Comparison of ENCODE assay signal across 10 mouse cellular contexts in the genomic region with DNA sequence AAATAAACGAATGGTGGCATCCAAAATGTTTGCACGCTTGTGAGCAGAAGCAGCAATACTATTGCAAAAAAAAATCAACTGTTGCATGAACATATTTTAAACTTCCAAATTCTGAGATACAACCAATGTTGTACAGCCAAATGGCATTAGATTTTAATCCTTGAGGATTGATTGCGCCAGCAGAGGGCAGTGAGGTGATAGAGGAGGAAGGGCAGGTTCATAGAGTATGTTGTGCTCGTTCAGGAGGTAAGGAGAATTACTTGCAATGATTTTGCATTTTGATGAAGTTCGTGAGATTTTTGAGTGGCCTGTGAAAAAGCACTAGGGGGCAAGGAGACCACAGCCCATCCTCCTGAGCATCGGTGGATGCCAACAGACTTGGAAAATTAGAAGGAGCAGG. TPM values are rescaled to one million over a fixed set of nuclear protein-coding genes. Genes with fewer than 3 reads are reported as not detected.
DNase-seq lines count a peak whose midpoint lies in the region; ATAC-seq and TF ChIP-seq lines count a peak whose summit lies in the region.
"Had no signal": no experiment of that assay in that cellular context is flagged by ENCODE, and none has a peak within 500 bp of the region (broad histone marks: within the 10 kb centered on the region; RNA-seq: fewer than 3 reads in every experiment).

No protein-coding gene starts in this region.

- H3K4me1 ChIP-seq in forebrain, embryonic 11.5 days (replicated peaks; ENCODE audit: control insufficient read depth, insufficient read depth, low read length), result no peaks in the 10 kb centered on the region
- no peaks in the 10 kb centered on the region for H3K4me1 ChIP-seq in forebrain, embryonic 12.5 days
- no peaks in the 10 kb centered on the region for H3K4me1 ChIP-seq in embryonic facial prominence, embryonic 14.5 days (ENCODE audit: control insufficient read depth, insufficient read depth, low read length)
- no peaks in the 10 kb centered on the region for H3K4me1 ChIP-seq in liver, embryonic 14.5 days (replicated peaks; ENCODE audit: control insufficient read depth in 2 of 2, insufficient read depth in 2 of 2, low read length in 1 of 2)
- H3K4me1 ChIP-seq: heart, embryonic 13.5 days; neural tube, embryonic 12.5 days had no signal

- peak; percentile 63 for TF ChIP-seq CTCF in liver, embryonic 14.5 days (IDR thresholded peaks at IDR 0.05; ENCODE audit: low read depth)

- H3K9ac ChIP-seq in forebrain, embryonic 11.5 days (ENCODE audit: low read length), result no peak overlapping the region
- H3K9ac ChIP-seq in forebrain, embryonic 12.5 days, result no peak overlapping the region
- H3K9ac ChIP-seq in embryonic facial prominence, embryonic 14.5 days (ENCODE audit: low read depth, low read length), result no peak overlapping the region
- no peak overlapping the region for H3K9ac ChIP-seq in liver, embryonic 14.5 days (replicated peaks)
- H3K9ac ChIP-seq: heart, embryonic 13.5 days; neural tube, embryonic 12.5 days had no signal

- no peaks in the 10 kb centered on the region for H3K9me3 ChIP-seq in forebrain, embryonic 11.5 days (ENCODE audit: control insufficient read depth, low read length)
- no peaks in the 10 kb centered on the region for H3K9me3 ChIP-seq in forebrain, embryonic 12.5 days
- no peaks in the 10 kb centered on the region for H3K9me3 ChIP-seq in embryonic facial prominence, embryonic 14.5 days (ENCODE audit: control insufficient read depth, low read length)
- H3K9me3 ChIP-seq in liver, embryonic 14.5 days (ENCODE audit: control insufficient read depth, low read length), result no peaks in the 10 kb centered on the region
- H3K9me3 ChIP-seq: heart, embryonic 13.5 days; neural tube, embryonic 12.5 days had no signal

- no peaks in the 10 kb centered on the region for H3K27me3 ChIP-seq in forebrain, embryonic 11.5 days (ENCODE audit: control insufficient read depth, insufficient read depth, low read length)
- no peaks in the 10 kb centered on the region for H3K27me3 ChIP-seq in forebrain, embryonic 12.5 days
- H3K27me3 ChIP-seq in embryonic facial prominence, embryonic 14.5 days (replicated peaks; ENCODE audit: control insufficient read depth, insufficient read depth, low read length), result no peaks in the 10 kb centered on the region
- H3K27me3 ChIP-seq in liver, embryonic 14.5 days (ENCODE audit: control insufficient read depth, insufficient read depth, low read length), result no peaks in the 10 kb centered on the region
- H3K27me3 ChIP-seq: heart, embryonic 13.5 days; neural tube, embryonic 12.5 days had no signal

- no peak overlapping the region for H3K4me2 ChIP-seq in forebrain, embryonic 11.5 days (ENCODE audit: low read depth, low read length, severe bottlenecking)
- no peak overlapping the region for H3K4me2 ChIP-seq in forebrain, embryonic 12.5 days
- no peak overlapping the region for H3K4me2 ChIP-seq in embryonic facial prominence, embryonic 14.5 days (ENCODE audit: low read depth, low read length)
- no peak overlapping the region for H3K4me2 ChIP-seq in liver, embryonic 14.5 days (ENCODE audit: low read depth)
- H3K4me2 ChIP-seq: heart, embryonic 13.5 days; neural tube, embryonic 12.5 days had no signal

- TF ChIP-seq EP300 in liver, embryonic 14.5 days (IDR thresholded peaks at IDR 0.05; ENCODE audit: low read depth), result no peak

- no peak for ATAC-seq in forebrain, embryonic 11.5 days (replicated peaks; ENCODE audit: low FRiP score)
- ATAC-seq in forebrain, embryonic 12.5 days (ENCODE audit: low FRiP score), result no peak
- no peak for ATAC-seq in embryonic facial prominence, embryonic 14.5 days (ENCODE audit: low read depth)
- no peak for ATAC-seq in liver, embryonic 14.5 days (ENCODE audit: insufficient read depth)

- H3K4me3 ChIP-seq in forebrain, embryonic 11.5 days (ENCODE audit: low read depth, low read length), result no peak overlapping the region
- H3K4me3 ChIP-seq in forebrain, embryonic 12.5 days (replicated peaks), result no peak overlapping the region
- H3K4me3 ChIP-seq in embryonic facial prominence, embryonic 14.5 days (ENCODE audit: low read depth, low read length), result no peak overlapping the region
- H3K4me3 ChIP-seq in liver, embryonic 14.5 days (ENCODE audit: insufficient read depth in 1 of 2, low read depth in 2 of 2, low read length in 2 of 2), result no peak overlapping the region
- H3K4me3 ChIP-seq: heart, embryonic 13.5 days; neural tube, embryonic 12.5 days had no signal

- H3K36me3 ChIP-seq in forebrain, embryonic 11.5 days (ENCODE audit: control insufficient read depth, insufficient read depth, low read length), result no peaks in the 10 kb centered on the region
- H3K36me3 ChIP-seq in forebrain, embryonic 12.5 days (replicated peaks), result no peaks in the 10 kb centered on the region
- H3K36me3 ChIP-seq in embryonic facial prominence, embryonic 14.5 days (ENCODE audit: control insufficient read depth, insufficient read depth, low read length), result no peaks in the 10 kb centered on the region
- no peaks in the 10 kb centered on the region for H3K36me3 ChIP-seq in liver, embryonic 14.5 days (replicated peaks; ENCODE audit: control insufficient read depth, insufficient read depth, low read depth)
- H3K36me3 ChIP-seq: heart, embryonic 13.5 days; neural tube, embryonic 12.5 days had no signal

- peak; percentile 55 for DNase-seq in forebrain, embryonic 11.5 days (ENCODE audit: low spot score)
- peak; percentile 75 for DNase-seq in urinary bladder, postnatal 14 days (ENCODE audit: low spot score)
- no peak for DNase-seq in urinary bladder, postnatal 10 days (ENCODE audit: low spot score)
- DNase-seq in embryonic facial prominence, embryonic 14.5 days (ENCODE audit: low spot score), result peak; percentile 70
- peak; percentile 80 for DNase-seq in kidney, postnatal 10 days
- DNase-seq in liver, embryonic 14.5 days (ENCODE audit: low read depth in 3 of 3, low spot score in 3 of 3), result no peak
- DNase-seq in right cerebral cortex, postnatal 10 days (ENCODE audit: low spot score in 2 of 2), result peak; percentile 69 to 83

- H3K27ac ChIP-seq in forebrain, embryonic 11.5 days (ENCODE audit: low read depth, low read length), result no peak overlapping the region
- H3K27ac ChIP-seq in forebrain, embryonic 12.5 days, result no peak overlapping the region
- H3K27ac ChIP-seq in embryonic facial prominence, embryonic 14.5 days (replicated peaks; ENCODE audit: low read depth, low read length), result no peak overlapping the region
- no peak overlapping the region for H3K27ac ChIP-seq in liver, embryonic 14.5 days
- H3K27ac ChIP-seq: heart, embryonic 13.5 days; neural tube, embryonic 12.5 days had no signal

- WGBS in forebrain, embryonic 11.5 days, result 25% methylated on average over 6 of the region's 6 CpGs
- WGBS in forebrain, embryonic 12.5 days, result 21% methylated on average over 6 of the region's 6 CpGs
- WGBS in embryonic facial prominence, embryonic 14.5 days, result 19% methylated on average over 6 of the region's 6 CpGs
- WGBS in liver, embryonic 14.5 days (ENCODE audit: insufficient replicate concordance), result 15% methylated on average over 6 of the region's 6 CpGs

RNA-seq across cellular contexts. Expression of a gene that starts 33.8 kb away (rescaled TPM):
- polyA plus RNA-seq in forebrain, embryonic 11.5 days (2014; fragmentation: Nextera tagmentation; extraction: Ambion mirVana), result not detected in 2 replicates
- polyA plus RNA-seq in forebrain, embryonic 12.5 days (2016; fragmentation: Nextera tagmentation; extraction: Ambion mirVana), result not detected in 2 replicates
- polyA plus RNA-seq in embryonic facial prominence, embryonic 14.5 days (2014; fragmentation: Nextera tagmentation; extraction: Ambion mirVana), result 0.24 and 0.39 TPM in 2 replicates
- 0.02 TPM in 1 of 2 replicates, not detected in the other for polyA plus RNA-seq in liver, embryonic 14.5 days (2012; rRNA removed)
- not detected in 2 replicates for polyA plus RNA-seq in liver, embryonic 14.5 days (2014; fragmentation: Nextera tagmentation; extraction: Ambion mirVana)
- polyA plus RNA-seq: heart, embryonic 13.5 days; neural tube, embryonic 12.5 days had no signal

Comparison
In these comparisons a context has a peak if more than half of its experiments do, and no peak if none do; other contexts are left out.
1. DNase-seq: peak in forebrain, embryonic 11.5 days (single experiment), urinary bladder, postnatal 14 days (single experiment), embryonic facial prominence, embryonic 14.5 days (single experiment), kidney, postnatal 10 days (single experiment) and right cerebral cortex, postnatal 10 days (2 of 2); none in urinary bladder, postnatal 10 days (single experiment) and liver, embryonic 14.5 days (0 of 3).